Mouse (Mus musculus) liver, postnatal 0 days (tissue): Measurements from ENCODE around the gene Vegfa.

Experiments
- CTCF ChIP-seq: sonication (generic); IDR thresholded peaks from 2 replicates; pipeline ENCODE4 v1.5.1; 2016; ENCODE audit warnings: antibody characterized with exemption, low read depth
- EP300 ChIP-seq: IDR thresholded peaks from 2 replicates; pipeline ENCODE4 v1.6.1; 2016; ENCODE audit warnings: antibody characterized with exemption, low read depth, mild to moderate bottlenecking

DNA sequence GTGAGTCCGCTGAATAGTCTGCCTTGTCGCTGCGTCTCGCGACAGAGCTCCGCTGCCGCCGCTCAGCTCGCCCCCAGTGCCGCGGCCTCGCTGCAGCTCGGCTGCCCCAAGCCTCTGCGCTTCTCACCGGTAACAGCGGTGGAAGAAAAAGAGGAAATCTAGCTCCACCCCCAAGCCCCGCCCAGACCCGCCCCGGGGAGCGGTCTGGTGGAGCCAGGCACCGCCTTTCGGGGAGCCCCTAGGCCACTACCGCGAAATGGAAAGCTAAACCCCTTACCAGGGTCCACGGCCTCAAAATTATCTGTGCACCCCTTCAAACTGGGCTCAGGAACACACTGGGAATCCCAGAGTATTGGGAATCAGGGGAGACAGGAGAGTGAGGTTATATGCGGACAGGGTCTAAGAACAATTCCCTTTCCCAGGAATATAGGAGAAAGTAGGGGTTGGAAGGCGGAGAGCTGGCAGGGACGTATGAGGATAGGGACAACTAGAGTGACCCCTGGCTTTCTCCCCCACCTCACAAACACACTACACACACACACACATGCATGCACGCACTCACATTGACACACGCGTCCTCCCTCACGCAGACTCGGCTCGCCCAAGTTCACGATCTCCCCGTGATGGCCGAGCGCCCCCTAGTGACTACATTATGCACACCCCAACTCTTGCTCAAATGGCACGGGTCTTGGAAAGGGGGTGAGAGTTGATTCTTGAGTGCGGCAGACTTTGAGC is at the start of gene Vegfa:
- TF ChIP-seq EP300 = no peak
- peak; percentile 99 for TF ChIP-seq CTCF
